Mouse (Mus musculus) embryonic facial prominence, embryonic 15.5 days (tissue): Measurements from ENCODE around the gene Rnf220. TPM values are rescaled to one million over a fixed set of nuclear protein-coding genes. Genes with fewer than 3 reads are reported as not detected.

Source experiments
- ATAC-seq: fragments of 200-750 bp; cut with Nextera tagmentation; 2 replicates; pipeline ENCODE4 v1.8.0; 2017; ENCODE audit warnings: low read depth, moderate TSS enrichment; ENCODE audit not compliant: insufficient number of reproducible peaks, low FRiP score, low TSS enrichment
- H3K27ac ChIP-seq: fragments of 300-500 bp; sonication (generic); replicated peaks from 2 replicates; pipeline ENCODE4 v1.5.1; 2015; ENCODE audit warnings: mild to moderate bottlenecking, inconsistent platforms
- H3K27me3 ChIP-seq: fragments of 300-500 bp; sonication (generic); 2 replicates; pipeline ENCODE4 v1.6.1; 2015; ENCODE audit warnings: inconsistent platforms
- H3K36me3 ChIP-seq: fragments of 300-500 bp; sonication (generic); 2 replicates; pipeline ENCODE4 v1.6.1; 2015; ENCODE audit warnings: mild to moderate bottlenecking, inconsistent platforms
- H3K4me1 ChIP-seq: fragments of 300-500 bp; sonication (generic); 2 replicates; pipeline ENCODE4 v1.6.1; 2015; ENCODE audit warnings: inconsistent platforms
- H3K4me2 ChIP-seq: fragments of 300-500 bp; sonication (generic); replicated peaks from 2 replicates; pipeline ENCODE4 v1.6.1; 2015; ENCODE audit warnings: mild to moderate bottlenecking, inconsistent platforms
- H3K4me3 ChIP-seq: fragments of 300-500 bp; sonication (generic); replicated peaks from 2 replicates; pipeline ENCODE4 v1.5.1; 2015; ENCODE audit warnings: mild to moderate bottlenecking, inconsistent platforms
- H3K9ac ChIP-seq: fragments of 300-500 bp; sonication (generic); 2 replicates; pipeline ENCODE4 v1.6.1; 2015; ENCODE audit warnings: inconsistent platforms
- H3K9me3 ChIP-seq: fragments of 300-500 bp; sonication (generic); replicated peaks from 2 replicates; pipeline ENCODE4 v1.6.1; 2016; ENCODE audit warnings: inconsistent platforms
- WGBS: fragments of 180-500 bp; shearing (Covaris S2); methylation state at CpG from one replicate; pipeline ENCODE4 v1.1.7; 2015; 5-methylcytosine and 5-hydroxymethylcytosine counted together
- polyA plus RNA-seq: library from polyadenylated mRNA; unstranded; fragments of >200 nt; fragmentation: Nextera tagmentation; extraction: Ambion mirVana; gene quantifications from 2 replicates; pipeline ENCODE4 v1.2.1, GENCODE M21; 2015

Rnf220 gene
- 77.6 and 79.2 TPM in 2 replicates for polyA plus RNA-seq

GRCm38 (mm10) chr4:117496482-117497165, at the start of gene Rnf220:
Rnf220 (minus strand) TSS chr4:117497052.
- peaks cover 38% of the 10 kb centered on the region for H3K4me1 ChIP-seq
- H3K36me3 ChIP-seq: no peaks in the 10 kb centered on the region
- WGBS: under 1% methylated on average over 42 of the region's 42 CpGs
- H3K27ac ChIP-seq: no peak within 1 kb of the TSS
- peaks cover 52% of the 10 kb centered on the region for H3K27me3 ChIP-seq
- peak within 1 kb of the TSS; percentile 92 for H3K4me2 ChIP-seq
- peak; percentile 76 for ATAC-seq
- no peaks in the 10 kb centered on the region for H3K9me3 ChIP-seq
- peak within 1 kb of the TSS; percentile 47 for H3K4me3 ChIP-seq
- H3K9ac ChIP-seq: no peak within 1 kb of the TSS

DNA sequence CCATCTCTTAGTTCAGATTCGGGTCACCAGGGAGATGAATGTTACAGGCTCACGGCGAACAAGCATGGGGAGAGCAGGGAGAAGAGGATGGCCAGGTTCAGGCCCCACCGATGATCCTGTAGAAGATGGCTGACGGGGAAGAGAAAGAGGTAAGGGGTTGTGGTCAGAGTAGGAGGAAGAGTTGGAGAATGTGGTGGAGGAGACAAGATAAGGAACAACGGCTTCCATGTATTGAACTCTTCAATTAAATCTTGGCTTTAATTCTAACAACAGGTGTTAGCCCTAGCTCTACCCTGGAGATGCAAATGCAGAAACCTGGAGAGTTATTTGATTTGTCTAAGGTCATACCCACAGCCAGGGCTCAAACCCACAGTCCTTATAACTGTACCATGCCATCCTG, 49.8 kb upstream of the Rnf220 start:
- Histone ChIP-seq H3K9ac (no peak overlapping the region), H3K9me3 (no peaks in the 10 kb centered on the region), H3K4me1 (peaks cover 9% of the 10 kb centered on the region), H3K36me3 (no peaks in the 10 kb centered on the region), H3K4me3 (no peak overlapping the region), H3K27ac (no peak overlapping the region), H3K27me3 (no peaks in the 10 kb centered on the region), H3K4me2 (no peak overlapping the region)
- WGBS: 82% methylated on average over 6 of the region's 6 CpGs
- no peak for ATAC-seq

DNA sequence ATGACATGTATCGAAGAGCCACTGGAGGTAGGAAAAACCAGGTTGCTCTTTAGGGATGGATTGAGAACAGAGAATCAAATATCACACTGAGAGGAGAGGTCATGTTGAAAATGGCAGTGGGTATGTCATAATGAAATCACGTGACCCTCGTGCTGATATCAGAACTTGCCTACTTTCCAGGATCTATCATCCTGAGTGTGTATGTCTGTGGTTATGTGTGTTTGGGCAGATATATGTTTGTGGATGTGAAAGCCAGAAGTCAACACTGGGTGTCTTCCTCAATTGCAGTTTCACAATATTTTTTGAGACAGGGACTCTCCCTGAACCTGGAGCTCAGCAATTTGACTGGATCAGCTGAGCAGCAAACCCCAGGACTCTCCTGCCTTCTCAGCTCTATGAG, 48.6 kb upstream of the Rnf220 start:
- Histone ChIP-seq H3K4me3 (no peak overlapping the region), H3K9ac (no peak overlapping the region), H3K4me1 (no peaks in the 10 kb centered on the region), H3K9me3 (no peaks in the 10 kb centered on the region), H3K27ac (no peak overlapping the region), H3K36me3 (no peaks in the 10 kb centered on the region), H3K4me2 (no peak overlapping the region), H3K27me3 (no peaks in the 10 kb centered on the region)
- 87% methylated on average over 3 of the region's 3 CpGs for WGBS
- no peak for ATAC-seq

- Histone ChIP-seq H3K4me3 (no peak overlapping the region), H3K9me3 (no peaks in the 10 kb centered on the region), H3K36me3 (no peaks in the 10 kb centered on the region), H3K4me2 (no peak overlapping the region), H3K9ac (no peak overlapping the region), H3K27ac (no peak overlapping the region), H3K27me3 (no peaks in the 10 kb centered on the region), H3K4me1 (no peaks in the 10 kb centered on the region)
- ATAC-seq: no peak
- 66% methylated on average over 5 of the region's 5 CpGs for WGBS
Observed at GRCm38 (mm10) chr4:117540571-117540970, 43.7 kb upstream of the Rnf220 start.

GRCm38 (mm10) chr4:117539329-117539980, 42.6 kb upstream of the Rnf220 start:
- Histone ChIP-seq H3K9me3 (no peaks in the 10 kb centered on the region), H3K4me2 (no peak overlapping the region), H3K27me3 (no peaks in the 10 kb centered on the region), H3K4me1 (no peaks in the 10 kb centered on the region), H3K36me3 (no peaks in the 10 kb centered on the region), H3K4me3 (no peak overlapping the region), H3K27ac (no peak overlapping the region), H3K9ac (no peak overlapping the region)
- no peak for ATAC-seq
- WGBS: 67% methylated on average over 8 of the region's 8 CpGs

DNA sequence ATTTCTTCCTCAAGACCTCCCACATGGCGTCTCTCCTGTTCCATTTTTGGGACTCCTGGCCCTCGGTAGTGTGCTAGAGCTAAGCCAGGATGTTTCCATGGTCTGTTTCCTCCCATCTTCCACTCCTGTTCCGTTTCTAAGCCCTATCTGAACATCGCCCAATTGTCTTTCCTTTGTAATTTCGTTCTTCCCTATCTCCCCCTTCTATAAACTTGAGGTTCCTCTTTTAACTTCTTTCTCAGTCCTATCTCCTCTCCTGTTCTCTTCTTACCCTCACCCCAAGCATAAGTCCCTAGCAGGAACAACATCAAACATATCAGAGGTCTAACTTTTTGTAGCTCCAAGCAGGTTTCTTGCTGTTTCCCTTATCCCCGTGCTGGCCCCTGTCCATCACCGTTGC, 40.1 kb upstream of the Rnf220 start:
- no peaks in the 10 kb centered on the region for H3K9me3 ChIP-seq
- ATAC-seq: no peak
- no peaks in the 10 kb centered on the region for H3K36me3 ChIP-seq
- 79% methylated on average over 7 of the region's 7 CpGs for WGBS
- no peak overlapping the region for H3K4me2 ChIP-seq
- no peak overlapping the region for H3K9ac ChIP-seq
- no peak overlapping the region for H3K27ac ChIP-seq
- H3K4me3 ChIP-seq: no peak overlapping the region
- H3K27me3 ChIP-seq: no peaks in the 10 kb centered on the region
- H3K4me1 ChIP-seq: no peaks in the 10 kb centered on the region

DNA sequence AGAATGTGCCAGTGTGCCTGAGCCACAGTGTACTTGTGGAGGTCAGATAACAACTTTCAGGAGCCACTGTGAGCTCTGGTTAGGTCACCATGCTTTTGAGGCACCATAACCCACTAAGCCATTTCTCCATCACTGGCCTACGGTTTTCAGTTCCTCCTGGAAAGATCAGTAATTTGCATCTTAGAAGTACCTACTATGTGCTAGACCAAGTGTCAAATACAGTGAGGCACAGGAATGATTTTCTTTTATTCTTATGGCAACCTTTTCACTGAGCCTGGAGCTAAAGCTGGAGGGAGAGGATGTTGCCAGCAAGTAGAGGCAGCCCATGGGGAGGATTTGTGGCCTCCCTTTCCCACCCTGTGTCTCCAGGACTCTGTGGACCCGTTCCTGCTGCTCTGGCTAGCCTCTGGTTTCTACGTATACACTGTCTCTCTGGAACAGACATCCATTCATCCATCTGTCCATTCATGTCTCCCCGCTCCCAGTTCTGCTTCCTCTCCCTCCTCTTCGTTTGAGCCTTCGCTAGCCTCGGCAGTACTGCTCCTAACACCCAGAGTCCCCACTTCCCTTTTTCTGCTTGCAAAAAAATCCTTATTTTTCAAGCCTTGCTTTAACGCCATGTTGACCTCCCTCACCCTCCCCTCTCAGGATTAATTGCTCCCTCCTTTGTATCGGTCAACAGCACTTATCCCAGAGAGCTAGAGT, 38.8 kb upstream of the Rnf220 start:
- no peaks in the 10 kb centered on the region for H3K27me3 ChIP-seq
- no peak overlapping the region for H3K27ac ChIP-seq
- H3K4me2 ChIP-seq: no peak overlapping the region
- WGBS: 63% methylated on average over 9 of the region's 9 CpGs
- H3K9ac ChIP-seq: no peak overlapping the region
- H3K36me3 ChIP-seq: no peaks in the 10 kb centered on the region
- H3K4me3 ChIP-seq: no peak overlapping the region
- H3K9me3 ChIP-seq: no peaks in the 10 kb centered on the region
- no peak for ATAC-seq
- no peaks in the 10 kb centered on the region for H3K4me1 ChIP-seq

GRCm38 (mm10) chr4:117529843-117530242, 33.0 kb upstream of the Rnf220 start:
- no peaks in the 10 kb centered on the region for H3K9me3 ChIP-seq
- H3K36me3 ChIP-seq: no peaks in the 10 kb centered on the region
- no peaks in the 10 kb centered on the region for H3K4me1 ChIP-seq
- WGBS: 84% methylated on average over 4 of the region's 4 CpGs
- ATAC-seq: no peak
- no peak overlapping the region for H3K4me2 ChIP-seq
- no peak overlapping the region for H3K27ac ChIP-seq
- no peak overlapping the region for H3K9ac ChIP-seq
- no peak overlapping the region for H3K4me3 ChIP-seq
- H3K27me3 ChIP-seq: peaks cover 8% of the 10 kb centered on the region; the same call in 1 of the 2 replicates

GRCm38 (mm10) chr4:117527952-117528351, 31.1 kb upstream of the Rnf220 start:
- 23% methylated on average over 1 of the region's 1 CpGs for WGBS
- no peak for ATAC-seq
- Histone ChIP-seq H3K9me3 (no peaks in the 10 kb centered on the region), H3K4me1 (no peaks in the 10 kb centered on the region), H3K27me3 (peaks cover 8% of the 10 kb centered on the region; the same call in 1 of the 2 replicates), H3K27ac (no peak overlapping the region), H3K4me3 (no peak overlapping the region), H3K36me3 (no peaks in the 10 kb centered on the region), H3K9ac (no peak overlapping the region), H3K4me2 (no peak overlapping the region)

GRCm38 (mm10) chr4:117527116-117527899, 30.5 kb upstream of the Rnf220 start:
- H3K4me1 ChIP-seq: no peaks in the 10 kb centered on the region
- no peak overlapping the region for H3K4me2 ChIP-seq
- no peaks in the 10 kb centered on the region for H3K36me3 ChIP-seq
- peaks cover 8% of the 10 kb centered on the region; the same call in 1 of the 2 replicates for H3K27me3 ChIP-seq
- H3K27ac ChIP-seq: no peak overlapping the region
- no peaks in the 10 kb centered on the region for H3K9me3 ChIP-seq
- no peak overlapping the region for H3K4me3 ChIP-seq
- WGBS: 63% methylated on average over 9 of the region's 9 CpGs
- no peak overlapping the region for H3K9ac ChIP-seq
- ATAC-seq: no peak

GRCm38 (mm10) chr4:117525990-117526389, 29.1 kb upstream of the Rnf220 start:
- H3K9me3 ChIP-seq: no peaks in the 10 kb centered on the region
- no peaks in the 10 kb centered on the region for H3K4me1 ChIP-seq
- peaks cover 8% of the 10 kb centered on the region; the same call in 1 of the 2 replicates for H3K27me3 ChIP-seq
- H3K4me2 ChIP-seq: no peak overlapping the region
- no peaks in the 10 kb centered on the region for H3K36me3 ChIP-seq
- no peak overlapping the region for H3K9ac ChIP-seq
- H3K4me3 ChIP-seq: no peak overlapping the region
- 91% methylated on average over 5 of the region's 5 CpGs for WGBS
- no peak overlapping the region for H3K27ac ChIP-seq
- ATAC-seq: no peak
